Mouse (Mus musculus) kidney, embryonic 16.5 days (tissue): ENCODE data around the gene Arl15. TPM values are rescaled to one million over a fixed set of nuclear protein-coding genes. Genes with fewer than 3 reads are reported as not detected.

Experiments
- ATAC-seq: fragments of 200-750 bp; cut with Nextera tagmentation; 2 replicates; pipeline ENCODE4 v1.8.0; 2017; ENCODE audit warnings: moderate TSS enrichment; ENCODE audit not compliant: low FRiP score, low TSS enrichment
- H3K27ac ChIP-seq: fragments of 300-500 bp; sonication (generic); 2 replicates; pipeline ENCODE4 v1.5.1; 2014; ENCODE audit warnings: low read length
- H3K27me3 ChIP-seq: fragments of 300-500 bp; sonication (generic); 2 replicates; pipeline ENCODE4 v1.6.1; 2014; ENCODE audit warnings: low read length, control low read depth, mixed read lengths; ENCODE audit not compliant: insufficient read depth
- H3K36me3 ChIP-seq: fragments of 300-500 bp; sonication (generic); 2 replicates; pipeline ENCODE4 v1.6.1; 2014; ENCODE audit warnings: low read length, control low read depth, mixed read lengths; ENCODE audit not compliant: insufficient read depth
- H3K4me1 ChIP-seq: fragments of 300-500 bp; sonication (generic); 2 replicates; pipeline ENCODE4 v1.6.1; 2014; ENCODE audit warnings: low read length, control low read depth, mixed read lengths; ENCODE audit not compliant: insufficient read depth
- H3K4me2 ChIP-seq: fragments of 300-500 bp; sonication (generic); replicated peaks from 2 replicates; pipeline ENCODE4 v1.6.1; 2014; ENCODE audit warnings: low read depth, low read length
- H3K4me3 ChIP-seq: fragments of 300-500 bp; sonication (generic); 2 replicates; pipeline ENCODE4 v1.5.1; 2014; ENCODE audit warnings: mild to moderate bottlenecking, low read length
- H3K9ac ChIP-seq: fragments of 300-500 bp; sonication (generic); replicated peaks from 2 replicates; pipeline ENCODE4 v1.6.1; 2014; ENCODE audit warnings: low read length
- H3K9me3 ChIP-seq: fragments of 300-500 bp; sonication (generic); 2 replicates; pipeline ENCODE4 v1.6.1; 2016; ENCODE audit warnings: low read length, control low read depth
- WGBS: fragments of 180-500 bp; shearing (Covaris S2); extraction: QIAGEN DNeasy Blood & Tissue Kit; methylation state at CpG from one replicate; pipeline ENCODE4 v1.1.7; 2014; 5-methylcytosine and 5-hydroxymethylcytosine counted together
- polyA plus RNA-seq: library from polyadenylated mRNA; unstranded; fragments of >200 nt; fragmentation: Nextera tagmentation; extraction: Ambion mirVana; gene quantifications from 2 replicates; pipeline ENCODE4 v1.2.1, GENCODE M21; 2015

Arl15 gene
- polyA plus RNA-seq, 1 experiment from 2014 or later: 12.5 TPM

DNA sequence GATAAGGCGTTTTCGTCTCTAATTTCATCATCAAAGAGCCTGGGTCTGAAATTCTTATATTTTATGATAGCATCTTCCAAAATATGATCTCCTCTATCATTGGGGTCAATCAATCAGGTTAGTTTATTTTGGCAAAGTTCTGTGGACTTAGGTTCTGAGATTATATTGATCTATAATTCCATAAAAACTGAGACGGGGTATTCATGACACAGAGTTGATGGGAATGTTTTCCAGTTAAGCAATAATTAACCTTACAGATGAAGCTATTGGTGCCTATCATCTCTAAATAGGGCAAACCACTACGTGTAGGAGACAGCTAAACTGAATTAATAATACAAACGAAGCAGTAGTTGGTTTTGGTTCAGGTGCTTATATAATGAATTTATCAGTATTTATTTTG is 292.5 kb downstream of the Arl15 start:
- Histone ChIP-seq H3K4me2 (no peak overlapping the region), H3K4me3 (no peak overlapping the region), H3K27ac (no peak overlapping the region), H3K9me3 (no peaks in the 10 kb centered on the region), H3K9ac (no peak overlapping the region), H3K36me3 (no peaks in the 10 kb centered on the region; the same call in 1 of the 2 replicates), H3K27me3 (no peaks in the 10 kb centered on the region), H3K4me1 (no peaks in the 10 kb centered on the region)
- no peak for ATAC-seq
- WGBS: 84% methylated on average over 5 of the region's 5 CpGs

DNA sequence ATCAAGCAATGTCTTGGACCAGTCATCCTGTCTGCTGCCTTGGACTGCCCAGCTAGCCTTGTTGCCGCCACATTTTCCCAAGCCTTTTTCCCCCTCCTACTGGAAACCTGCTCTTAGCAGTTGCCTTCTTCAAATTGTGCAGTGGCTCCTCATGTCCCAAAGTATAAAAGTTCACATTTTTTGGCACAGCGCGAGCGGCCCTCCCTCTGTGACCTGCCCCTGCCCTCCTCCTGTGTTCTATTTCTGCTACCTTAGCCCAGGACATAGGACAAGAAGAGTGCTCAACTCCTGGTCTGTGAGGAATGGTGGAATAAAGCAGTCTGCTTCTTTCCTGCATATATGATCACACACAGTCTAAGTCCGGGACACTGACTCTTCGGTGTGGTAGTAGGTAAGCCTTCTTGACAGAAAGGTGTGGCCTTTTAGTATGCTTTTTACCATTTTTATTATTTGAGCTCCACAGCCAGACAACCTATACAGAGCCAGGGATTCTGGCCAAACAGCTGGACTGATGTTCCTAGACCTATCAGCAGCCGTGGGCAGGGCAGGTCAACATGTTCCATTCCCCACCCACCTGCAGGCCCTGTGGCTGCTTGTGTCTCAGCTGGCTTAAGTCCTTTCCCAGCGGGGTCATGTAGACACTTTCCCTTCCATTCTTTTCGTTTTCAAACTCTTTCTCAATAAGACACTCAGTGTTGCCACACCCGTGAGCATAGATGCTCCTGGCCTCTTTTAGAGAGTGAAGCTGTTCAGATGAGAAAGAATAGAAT is 293.6 kb downstream of the Arl15 start:
- Histone ChIP-seq H3K9me3 (no peaks in the 10 kb centered on the region), H3K4me3 (no peak overlapping the region), H3K27me3 (no peaks in the 10 kb centered on the region), H3K27ac (no peak overlapping the region), H3K4me1 (no peaks in the 10 kb centered on the region), H3K36me3 (no peaks in the 10 kb centered on the region; the same call in 1 of the 2 replicates), H3K4me2 (no peak overlapping the region), H3K9ac (no peak overlapping the region)
- no peak for ATAC-seq
- 88% methylated on average over 10 of the region's 10 CpGs for WGBS

DNA sequence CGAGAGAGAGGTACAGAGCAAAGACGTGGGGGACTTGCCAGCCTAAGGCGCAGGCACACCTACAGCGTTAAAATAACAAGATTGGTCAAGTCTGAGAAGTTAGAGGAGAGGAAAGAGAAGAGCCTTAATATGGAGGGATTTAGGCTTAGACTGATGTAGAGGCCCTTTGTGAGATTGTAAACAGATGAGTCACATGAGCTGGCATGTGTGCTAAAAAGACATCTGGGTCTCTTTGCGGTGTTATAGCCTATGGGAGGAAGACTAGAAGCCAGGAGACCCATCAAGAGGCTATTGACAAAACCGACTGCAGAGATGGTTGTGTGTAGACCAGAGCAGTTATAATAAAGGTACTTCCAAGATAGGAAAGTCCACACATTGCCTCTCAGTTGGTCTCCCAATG is 296.5 kb downstream of the Arl15 start:
- Histone ChIP-seq H3K4me3 (no peak overlapping the region), H3K27ac (no peak overlapping the region), H3K36me3 (no peaks in the 10 kb centered on the region; the same call in 1 of the 2 replicates), H3K9me3 (no peaks in the 10 kb centered on the region), H3K9ac (no peak overlapping the region), H3K27me3 (no peaks in the 10 kb centered on the region), H3K4me1 (no peaks in the 10 kb centered on the region), H3K4me2 (no peak overlapping the region)
- 94% methylated on average over 6 of the region's 6 CpGs for WGBS
- ATAC-seq: no peak

DNA sequence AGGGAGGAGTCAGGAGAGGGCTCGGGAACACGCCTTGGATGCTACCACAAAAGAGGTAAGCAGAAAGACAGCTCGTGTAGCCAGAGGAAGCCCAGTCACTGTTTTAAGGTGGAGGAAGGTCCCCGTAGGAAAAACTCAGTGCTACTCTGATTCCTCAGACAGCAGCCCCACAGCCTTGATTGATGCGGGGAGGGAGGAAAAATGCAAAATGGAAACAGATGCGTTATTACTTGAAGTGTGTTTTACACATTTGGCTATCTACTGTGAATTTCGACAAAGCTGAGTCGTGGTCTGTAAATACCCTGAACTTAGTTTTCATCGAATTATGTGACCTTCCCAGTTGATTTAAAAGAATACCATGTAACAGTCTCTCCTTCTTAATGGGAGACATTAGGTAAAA is 296.9 kb downstream of the Arl15 start:
- H3K36me3 ChIP-seq: no peaks in the 10 kb centered on the region; the same call in 1 of the 2 replicates
- no peaks in the 10 kb centered on the region for H3K9me3 ChIP-seq
- H3K27me3 ChIP-seq: no peaks in the 10 kb centered on the region
- H3K4me2 ChIP-seq: no peak overlapping the region
- WGBS: 76% methylated on average over 9 of the region's 9 CpGs
- no peaks in the 10 kb centered on the region for H3K4me1 ChIP-seq
- H3K4me3 ChIP-seq: no peak overlapping the region
- H3K9ac ChIP-seq: no peak overlapping the region
- ATAC-seq: no peak
- no peak overlapping the region for H3K27ac ChIP-seq

DNA sequence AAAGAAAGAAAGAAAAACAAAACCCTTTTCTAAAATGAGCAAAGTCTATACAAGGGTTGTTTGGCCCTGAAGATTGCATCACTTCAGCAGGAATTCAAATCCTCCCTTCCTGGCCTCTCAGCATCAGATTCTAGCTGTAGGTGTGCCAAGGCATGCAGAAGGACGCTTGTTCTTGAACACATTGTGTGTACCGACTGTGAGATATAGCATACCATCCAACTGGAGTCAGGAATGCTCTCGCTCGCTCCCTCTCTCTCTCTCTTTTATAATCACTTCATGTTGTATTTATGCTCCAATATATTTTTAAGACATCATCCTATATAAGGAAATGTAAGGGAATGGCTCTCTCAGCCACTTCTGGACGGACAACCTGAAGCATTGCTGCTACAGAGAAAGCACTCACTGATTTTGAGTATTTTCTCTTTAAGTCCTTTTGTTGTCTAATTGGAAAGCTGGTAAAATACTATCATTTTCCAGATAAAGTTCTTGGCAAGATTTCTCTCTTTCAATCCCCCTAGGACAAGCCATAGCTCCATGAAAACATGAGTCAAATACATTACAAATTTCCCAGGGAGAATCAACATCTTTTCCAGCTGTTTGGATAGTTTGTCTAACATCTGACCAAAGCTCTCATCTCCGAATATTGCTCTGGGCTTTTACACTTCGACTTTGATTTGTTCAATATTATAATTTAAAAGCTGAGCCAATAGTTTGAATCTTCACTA is 300.0 kb downstream of the Arl15 start:
- no peaks in the 10 kb centered on the region for H3K27me3 ChIP-seq
- no peaks in the 10 kb centered on the region for H3K4me1 ChIP-seq
- H3K4me2 ChIP-seq: no peak overlapping the region
- WGBS: 81% methylated on average over 7 of the region's 7 CpGs
- H3K36me3 ChIP-seq: no peaks in the 10 kb centered on the region; the same call in 1 of the 2 replicates
- ATAC-seq: no peak
- H3K9me3 ChIP-seq: no peaks in the 10 kb centered on the region
- no peak overlapping the region for H3K27ac ChIP-seq
- H3K9ac ChIP-seq: no peak overlapping the region
- H3K4me3 ChIP-seq: no peak overlapping the region

DNA sequence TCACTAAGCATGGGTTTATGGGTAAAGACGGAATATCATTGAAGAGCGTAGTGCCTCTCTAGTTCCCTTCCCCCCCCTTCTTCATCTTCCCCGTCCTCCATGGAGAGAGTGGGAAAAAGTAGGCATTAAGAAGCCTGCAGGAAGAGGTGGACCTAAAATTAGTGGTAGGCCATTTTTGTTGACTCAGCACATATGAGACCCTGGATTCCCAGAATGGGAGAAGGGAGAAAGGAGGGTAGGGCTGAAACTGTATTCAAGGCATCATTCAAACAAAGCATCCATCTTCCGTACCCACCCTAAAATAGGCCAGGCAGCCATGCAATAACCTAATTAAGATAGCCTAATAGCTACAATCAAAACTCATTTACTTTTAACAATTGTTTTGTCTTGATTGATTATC is 301.1 kb downstream of the Arl15 start:
- WGBS: 83% methylated on average over 4 of the region's 4 CpGs
- H3K9me3 ChIP-seq: no peaks in the 10 kb centered on the region
- ATAC-seq: no peak
- no peaks in the 10 kb centered on the region for H3K36me3 ChIP-seq
- H3K27ac ChIP-seq: no peak overlapping the region
- no peak overlapping the region for H3K9ac ChIP-seq
- H3K27me3 ChIP-seq: no peaks in the 10 kb centered on the region
- no peak overlapping the region for H3K4me3 ChIP-seq
- no peak overlapping the region for H3K4me2 ChIP-seq
- no peaks in the 10 kb centered on the region for H3K4me1 ChIP-seq

DNA sequence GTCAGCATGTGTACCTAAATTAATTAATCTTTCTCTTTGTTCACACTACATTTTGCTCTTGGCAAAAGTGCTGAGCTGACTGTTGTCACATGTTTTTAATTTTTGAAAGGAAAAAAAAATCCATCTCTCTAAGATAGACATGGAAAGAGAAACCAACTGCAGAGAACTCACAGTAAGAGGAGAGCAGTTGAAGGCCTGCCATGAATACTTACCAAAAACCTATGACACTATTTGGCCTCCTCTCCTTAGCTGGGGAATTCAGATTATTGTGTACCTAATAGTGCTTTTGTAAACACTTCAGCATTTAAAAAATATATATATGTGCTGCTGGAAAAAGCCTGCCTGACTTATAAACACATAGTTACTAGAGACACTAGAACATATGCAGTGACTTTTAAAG is 302.1 kb downstream of the Arl15 start:
- Histone ChIP-seq H3K4me2 (no peak overlapping the region), H3K9me3 (no peaks in the 10 kb centered on the region), H3K27me3 (no peaks in the 10 kb centered on the region), H3K4me1 (no peaks in the 10 kb centered on the region), H3K27ac (no peak overlapping the region), H3K9ac (no peak overlapping the region), H3K36me3 (no peaks in the 10 kb centered on the region), H3K4me3 (no peak overlapping the region)
- no peak for ATAC-seq

DNA sequence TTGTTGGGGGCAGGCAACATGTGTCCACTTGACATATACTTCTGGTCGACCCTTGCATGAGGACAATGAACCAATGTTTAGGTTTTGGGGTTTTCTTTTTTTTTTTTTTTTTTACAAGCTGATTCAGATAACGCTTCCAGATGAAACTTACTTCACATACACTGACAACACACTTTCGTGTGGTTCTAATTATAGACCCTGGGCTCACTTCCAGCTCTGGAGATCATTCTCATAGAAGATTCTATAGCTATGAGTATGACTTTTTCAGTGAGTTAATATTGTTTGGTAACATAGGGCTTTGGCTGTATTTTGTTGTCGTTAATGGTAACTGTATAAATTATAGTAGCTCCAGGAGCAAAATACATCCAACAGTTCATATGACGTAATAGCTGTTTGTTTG is 306.9 kb downstream of the Arl15 start:
- Histone ChIP-seq H3K27me3 (no peaks in the 10 kb centered on the region), H3K4me1 (no peaks in the 10 kb centered on the region), H3K36me3 (0 out of 2 replicates have a peak, but pooled peaks cover 3% of the 10 kb centered on the region), H3K27ac (no peak overlapping the region), H3K9me3 (no peaks in the 10 kb centered on the region), H3K9ac (no peak overlapping the region), H3K4me2 (no peak overlapping the region), H3K4me3 (no peak overlapping the region)
- no peak for ATAC-seq
- 72% methylated on average over 5 of the region's 5 CpGs for WGBS

DNA sequence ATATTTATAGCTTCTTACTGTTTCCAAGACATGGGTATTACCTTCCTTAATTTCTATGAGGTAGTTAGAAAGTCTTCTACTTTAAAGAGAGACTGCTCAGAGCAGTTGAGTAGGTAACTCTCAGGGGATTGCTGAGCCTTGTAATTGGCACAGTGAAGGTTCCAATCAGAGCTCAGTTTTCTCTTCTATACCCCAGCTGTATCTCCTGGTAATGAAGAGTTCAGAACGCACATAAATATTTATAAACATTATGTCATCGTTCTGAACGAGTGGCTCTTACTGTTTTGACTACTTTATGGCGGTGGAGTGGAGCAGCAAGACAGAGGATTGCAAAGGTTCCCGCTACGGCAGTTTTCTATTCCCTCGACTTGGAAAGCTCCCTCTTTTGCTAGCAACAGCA is 311.8 kb downstream of the Arl15 start:
- Histone ChIP-seq H3K4me2 (no peak overlapping the region), H3K9me3 (no peaks in the 10 kb centered on the region), H3K27me3 (no peaks in the 10 kb centered on the region), H3K4me1 (0 out of 2 replicates have a peak, but pooled peaks cover 7% of the 10 kb centered on the region), H3K36me3 (0 out of 2 replicates have a peak, but pooled peaks cover 5% of the 10 kb centered on the region), H3K27ac (no peak overlapping the region), H3K4me3 (no peak overlapping the region), H3K9ac (no peak overlapping the region)
- 57% methylated on average over 7 of the region's 7 CpGs for WGBS
- ATAC-seq: no peak

DNA sequence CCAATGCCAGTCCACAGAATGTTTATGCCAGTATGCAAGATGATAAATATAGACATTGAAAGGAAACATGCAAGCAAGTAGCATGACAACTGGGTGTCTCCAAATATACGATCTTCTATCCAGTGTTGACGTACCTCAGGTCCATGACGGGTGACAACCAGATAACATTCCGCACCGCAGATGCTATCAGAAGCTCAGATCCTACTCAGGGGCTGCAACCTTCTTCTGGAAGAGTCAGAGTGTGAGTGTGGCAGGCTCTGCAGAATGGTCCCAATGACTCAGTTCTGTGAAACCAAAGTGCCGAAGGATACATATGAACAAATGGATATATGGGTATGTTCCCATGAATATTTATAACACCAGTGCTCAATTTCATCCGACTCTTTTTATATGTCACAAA is 313.2 kb downstream of the Arl15 start:
- no peak overlapping the region for H3K4me2 ChIP-seq
- H3K4me3 ChIP-seq: no peak overlapping the region
- no peak overlapping the region for H3K9ac ChIP-seq
- 93% methylated on average over 7 of the region's 7 CpGs for WGBS
- H3K4me1 ChIP-seq: 0 out of 2 replicates have a peak, but pooled peaks cover 7% of the 10 kb centered on the region
- H3K36me3 ChIP-seq: 0 out of 2 replicates have a peak, but pooled peaks cover 5% of the 10 kb centered on the region
- H3K27ac ChIP-seq: no peak overlapping the region
- no peaks in the 10 kb centered on the region for H3K9me3 ChIP-seq
- ATAC-seq: no peak
- no peaks in the 10 kb centered on the region for H3K27me3 ChIP-seq
